Mouse (Mus musculus) large intestine, adult 2 months (tissue): ENCODE results near the gene Ubald2. TPM values are rescaled to one million over a fixed set of nuclear protein-coding genes. Genes with fewer than 3 reads are reported as not detected.
A peak's percentile ranks its signal among the peaks of the same experiment; 100 is the strongest.
"Not testable (repeated sequence)": the region's sequence is repeated elsewhere in the genome, so short reads cannot be mapped to it uniquely, and the experiment has no call there.

Source experiments
- DNase-seq: peaks from one replicate; pipeline ENCODE4 v3.0.0-alpha.2; 2012; ENCODE audit warnings: low read depth, low spot score
- WGBS: fragments of 180-500 bp; shearing (Covaris S2); methylation state at CpG from one replicate; pipeline ENCODE4 v1.1.7; 2018; 5-methylcytosine and 5-hydroxymethylcytosine counted together
- polyA plus RNA-seq: library from polyadenylated mRNA; depleted of rRNA; stranded (reverse); fragments of >200 nt; gene quantifications from 2 replicates; pipeline ENCODE4 v1.2.3, GENCODE M21; 2012

The Ubald2 gene
- polyA plus RNA-seq, 1 experiment = 217 TPM

GRCm38 (mm10) chr11:116447822-116448221 is 13.9 kb downstream of the Ubald2 start:
- DNase-seq = no peak
- 74% methylated on average over 5 of the region's 5 CpGs for WGBS

- 91% methylated on average over 3 of the region's 3 CpGs for WGBS
- DNase-seq = no peak
Observed at GRCm38 (mm10) chr11:116449341-116449740, 15.4 kb downstream of the Ubald2 start.

DNA sequence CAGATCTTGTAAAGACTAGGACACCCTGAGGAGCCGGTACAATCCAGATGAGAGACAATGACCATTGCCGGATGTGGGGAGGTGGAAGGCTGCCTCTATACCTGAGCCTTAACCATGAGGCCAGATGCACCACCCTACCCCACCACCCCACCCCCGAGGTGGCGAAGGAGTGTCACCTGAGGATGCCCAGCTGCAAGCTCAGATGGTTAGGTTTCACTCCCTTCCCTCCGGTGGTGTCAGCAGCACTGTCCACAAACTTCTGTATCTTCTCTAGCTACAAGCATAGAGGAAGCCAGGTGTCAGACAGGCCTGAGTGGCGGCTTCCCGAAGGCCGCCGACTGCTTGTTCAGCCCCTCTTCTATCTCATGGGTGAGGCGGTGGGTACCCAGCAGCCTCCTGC is 20.0 kb downstream of the Ubald2 start:
- DNase-seq = no peak
- WGBS = 88% methylated on average over 10 of the region's 10 CpGs

- DNase-seq = no peak
- 35% methylated on average over 8 of the region's 8 CpGs for WGBS
Observed at GRCm38 (mm10) chr11:116456234-116456633, 22.3 kb downstream of the Ubald2 start.

- DNase-seq = no peak
Observed at GRCm38 (mm10) chr11:116459786-116460185, 25.9 kb downstream of the Ubald2 start.

GRCm38 (mm10) chr11:116463338-116463737 is 29.4 kb downstream of the Ubald2 start:
- no peak for DNase-seq
- whole genome bisulfite sequencing = 59% methylated on average over 5 of the region's 5 CpGs

More at GRCm38 (mm10) chr11:116459786-116460185, 25.9 kb downstream of the Ubald2 start:
- 68% methylated on average over 4 of the region's 4 CpGs for WGBS

GRCm38 (mm10) chr11:116463833-116464232 is 29.9 kb downstream of the Ubald2 start:
- DNase-seq = peak; percentile 68
- WGBS = 2% methylated on average over 2 of the region's 2 CpGs

DNA sequence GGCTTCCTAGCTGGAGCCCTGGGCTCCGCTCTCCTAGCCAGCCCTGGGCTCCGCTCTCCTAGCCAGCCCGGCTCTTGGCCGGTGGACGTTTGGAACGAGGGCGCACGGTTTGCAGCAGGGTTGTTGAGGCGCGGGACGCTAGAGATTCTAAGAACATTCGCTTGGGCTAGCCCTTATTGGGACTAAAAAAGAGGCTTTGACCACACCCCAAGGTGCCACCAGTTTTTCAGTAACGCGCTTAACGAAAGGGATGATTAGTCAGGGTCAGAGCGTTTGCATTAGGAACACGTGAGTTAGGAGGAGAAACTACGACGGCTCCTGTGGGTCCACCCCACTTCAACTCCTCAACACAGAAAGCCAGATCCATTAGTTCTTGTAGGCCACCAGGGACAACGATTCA is 32.2 kb downstream of the Ubald2 start, which contains the start of gene Qrich2:
Qrich2 (minus strand) TSS at position 101 of the 400 bp plus-strand sequence.
- DNase-seq = no peak
- whole genome bisulfite sequencing = 59% methylated on average over 20 of the region's 20 CpGs

- not testable (repeated sequence) for DNase-seq
- 69% methylated on average over 3 of the region's 3 CpGs for WGBS
Observed at GRCm38 (mm10) chr11:116468338-116468737, 34.4 kb downstream of the Ubald2 start.

GRCm38 (mm10) chr11:116470249-116470648 is 36.4 kb downstream of the Ubald2 start:
- DNase-seq = no peak
- 72% methylated on average over 3 of the region's 3 CpGs for WGBS

DNA sequence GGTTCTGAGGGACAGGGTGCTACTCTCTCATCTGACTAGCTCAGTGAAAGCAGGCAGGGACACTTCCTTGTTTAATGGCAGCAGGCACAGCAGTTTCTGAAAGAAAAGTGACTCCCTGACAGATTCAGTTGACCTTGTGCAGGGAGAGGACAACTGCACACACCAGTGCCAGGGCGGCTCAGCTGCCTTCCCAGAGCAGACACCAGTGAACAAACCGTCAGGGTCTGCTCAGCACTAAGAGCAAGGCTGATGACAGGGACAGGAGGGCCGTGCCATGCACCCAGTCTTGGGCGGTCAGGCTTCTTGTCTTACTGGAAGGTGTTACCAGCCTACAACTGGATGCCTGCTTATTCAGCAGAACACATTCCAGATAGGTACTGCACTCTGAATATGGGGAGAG is 37.0 kb downstream of the Ubald2 start:
- DNase-seq = no peak
- 90% methylated on average over 4 of the region's 4 CpGs for WGBS

- WGBS = 73% methylated on average over 4 of the region's 4 CpGs
- no peak for DNase-seq
Observed at GRCm38 (mm10) chr11:116472275-116472674, 38.4 kb downstream of the Ubald2 start.

- WGBS = 85% methylated on average over 10 of the region's 10 CpGs
- no peak for DNase-seq
Observed at GRCm38 (mm10) chr11:116476041-116476440, 42.1 kb downstream of the Ubald2 start.

GRCm38 (mm10) chr11:116476696-116477095 is 42.8 kb downstream of the Ubald2 start:
- DNase-seq = no peak
- WGBS = 53% methylated on average over 6 of the region's 6 CpGs

DNA sequence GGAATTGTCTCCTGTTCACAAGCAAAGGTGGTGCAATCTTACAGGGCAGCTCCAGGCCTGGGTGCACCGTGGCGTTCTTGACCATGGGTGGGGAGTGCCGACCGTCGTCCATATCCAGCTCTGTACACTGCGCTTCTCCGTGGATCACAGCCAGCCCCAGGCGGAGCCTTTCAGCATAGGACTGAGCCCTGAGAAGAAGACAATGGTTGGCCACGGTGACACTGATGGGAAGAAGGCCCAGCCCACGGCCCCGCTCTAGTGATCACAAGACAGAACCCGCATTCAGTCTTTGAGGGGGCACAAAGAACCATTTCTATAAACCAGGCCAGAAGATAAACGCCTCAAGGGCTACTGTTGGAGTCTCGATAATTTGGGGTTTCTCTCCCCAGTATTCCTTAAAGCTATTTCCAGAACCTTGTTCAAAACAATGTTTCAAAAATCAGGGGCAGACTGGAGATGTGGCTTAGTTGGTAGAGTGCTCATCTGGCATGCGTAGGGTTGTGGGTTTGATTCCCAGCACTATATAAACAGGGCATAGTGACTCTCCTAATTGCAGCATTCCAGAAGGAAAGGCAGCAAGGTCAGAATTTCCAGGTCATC is 43.4 kb downstream of the Ubald2 start:
- no peak for DNase-seq
- 77% methylated on average over 15 of the region's 15 CpGs for WGBS

DNA sequence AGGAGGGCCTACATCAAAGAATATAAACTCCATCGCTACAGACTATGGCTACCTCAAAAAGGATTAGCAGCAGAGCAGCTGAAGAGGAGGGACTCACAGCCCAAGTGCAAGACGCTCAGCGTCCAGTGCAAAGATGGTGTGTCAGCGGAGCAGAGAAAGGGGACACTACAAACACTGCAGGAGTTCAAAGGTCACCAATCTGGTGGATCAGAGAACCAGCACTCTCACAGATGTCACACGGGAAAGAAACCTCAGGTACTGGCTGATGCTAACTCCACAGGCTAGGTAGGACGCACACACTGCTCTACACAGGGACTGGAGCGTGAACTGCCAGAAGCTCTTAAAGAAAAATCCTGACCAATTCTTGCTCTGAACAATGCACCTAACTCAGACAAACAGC is 45.1 kb downstream of the Ubald2 start:
- WGBS = 88% methylated on average over 7 of the region's 7 CpGs
- no peak for DNase-seq

DNA sequence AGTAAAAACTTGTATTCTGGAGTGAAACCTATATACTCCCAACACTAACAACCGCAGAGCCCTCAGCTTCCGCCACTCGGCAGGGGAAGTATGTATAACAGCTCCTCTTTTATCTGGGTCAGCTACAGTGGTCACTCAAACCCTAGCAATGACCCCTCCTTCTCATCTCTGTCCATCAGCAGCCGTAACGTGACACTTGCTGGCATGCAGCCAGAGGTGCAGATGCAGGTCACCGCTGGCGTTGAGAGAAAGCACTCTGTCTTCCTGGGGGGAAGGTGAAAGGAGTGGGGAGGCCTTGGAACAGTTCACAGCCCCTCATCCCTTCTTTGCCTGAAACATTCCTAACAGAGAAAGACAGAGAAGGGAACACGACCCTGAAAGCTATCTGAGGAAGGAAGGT is 45.9 kb downstream of the Ubald2 start:
- 58% methylated on average over 8 of the region's 8 CpGs for WGBS

GRCm38 (mm10) chr11:116480975-116481374 is 47.1 kb downstream of the Ubald2 start:
- WGBS = 81% methylated on average over 8 of the region's 8 CpGs
- no peak for DNase-seq

More for the DNA sequence above, 45.9 kb downstream of the Ubald2 start:
- DNase-seq = no peak

GRCm38 (mm10) chr11:116481776-116482175 is 47.9 kb downstream of the Ubald2 start:
- no peak for DNase-seq
- 72% methylated on average over 7 of the region's 7 CpGs for WGBS

GRCm38 (mm10) chr11:116484261-116484660 is 50.4 kb downstream of the Ubald2 start:
- no peak for DNase-seq
- WGBS = 56% methylated on average over 8 of the region's 8 CpGs

GRCm38 (mm10) chr11:116488207-116488606 is 54.3 kb downstream of the Ubald2 start:
- DNase-seq = no peak
